Mouse (Mus musculus) CH12.LX (cell line): ENCODE measurements at regions not wholly inside any gene's neighbourhood (a gene's known extent, or its start where the extent isn't known, plus 50 kb on each side); places are given as distances from the start of the nearest gene placed in this dataset.

Experiments used
- DNase-seq: peaks from one replicate; pipeline ENCODE4 v3.0.0-alpha.2; 2013; ENCODE audit errors: extremely low read depth
- H3K27ac ChIP-seq: 2 replicates; pipeline ENCODE4 v1.5.1; 2012; ENCODE audit warnings: low read depth, mild to moderate bottlenecking, control low read depth, moderate library complexity; ENCODE audit not compliant: insufficient read depth
- H3K27me3 ChIP-seq: replicated peaks from 2 replicates; pipeline ENCODE3; 2012; ENCODE audit warnings: inconsistent platforms
- H3K36me3 ChIP-seq, 2 experiments: replicated peaks in 1 of 2; 2 replicates each; pipeline versions ENCODE3 to v1.6.1; 2012; ENCODE audit warnings: inconsistent platforms in 1 of 2, low read length in 1 of 2, mild to moderate bottlenecking in 1 of 2, mixed read lengths in 1 of 2, moderate library complexity in 1 of 2; ENCODE audit not compliant: control insufficient read depth in 1 of 2, insufficient read depth in 1 of 2
- H3K4me1 ChIP-seq, 2 experiments: 2 replicates each; pipeline ENCODE4 v1.6.1; 2012; ENCODE audit warnings: inconsistent platforms in 1 of 2, moderate library complexity in 1 of 2; ENCODE audit not compliant: insufficient read depth in 2 of 2, control insufficient read depth in 1 of 2
- H3K4me2 ChIP-seq: 2 replicates; pipeline ENCODE4 v1.6.1; 2012; ENCODE audit warnings: low read depth, mild to moderate bottlenecking, control low read depth; ENCODE audit not compliant: poor library complexity, insufficient read depth, severe bottlenecking
- H3K4me3 ChIP-seq, 3 experiments: fragments of 150-350 bp in 1 of 3; sonication (generic) in 1 of 3; replicated peaks in 1 of 3; 2 replicates each; pipeline versions ENCODE3 to v1.5.1; 2011 to 2012; ENCODE audit warnings: low read depth in 2 of 3, low read length in 2 of 3, mild to moderate bottlenecking in 2 of 3, moderate library complexity in 2 of 3, control low read depth in 1 of 3, improper control_type of control experiment in 1 of 3, inconsistent platforms in 1 of 3, mixed read lengths in 1 of 3; ENCODE audit not compliant: poor library complexity in 1 of 3
- H3K79me2 ChIP-seq: replicated peaks from 2 replicates; pipeline ENCODE4 v1.6.1; 2012; ENCODE audit warnings: mild to moderate bottlenecking, moderate library complexity; ENCODE audit not compliant: control insufficient read depth, poor library complexity, insufficient read depth, severe bottlenecking; ENCODE audit errors: extremely low read depth
- H3K9ac ChIP-seq: 2 replicates; pipeline ENCODE4 v1.6.1; 2012; ENCODE audit warnings: low read depth, mild to moderate bottlenecking, control low read depth, moderate library complexity; ENCODE audit not compliant: insufficient read depth
- H3K9me3 ChIP-seq: replicated peaks from 2 replicates; pipeline ENCODE3; 2012; ENCODE audit warnings: low read length, inconsistent platforms, mixed read lengths
- BHLHE40 ChIP-seq: IDR thresholded peaks from 2 replicates; pipeline ENCODE4 v1.6.1; 2011; ENCODE audit warnings: mild to moderate bottlenecking, low read depth, low read length, improper control_type of control experiment
- CHD1 ChIP-seq: IDR thresholded peaks from 2 replicates; pipeline ENCODE4 v1.6.1; 2012; ENCODE audit warnings: low read depth, low read length, improper control_type of control experiment, inconsistent platforms
- CHD2 ChIP-seq: IDR thresholded peaks from 2 replicates; pipeline ENCODE4 v1.6.1; 2011; ENCODE audit warnings: low read length, improper control_type of control experiment
- CTCF ChIP-seq, 2 experiments: IDR thresholded peaks in 1 of 2; conservative IDR thresholded peaks in 1 of 2; 2 replicates each; pipeline ENCODE4 v1.5.1; 2011 to 2012; ENCODE audit warnings: low read depth in 2 of 2, low read length in 2 of 2, improper control_type of control experiment in 1 of 2, inconsistent platforms in 1 of 2, mild to moderate bottlenecking in 1 of 2, moderate library complexity in 1 of 2
- ETS1 ChIP-seq: conservative IDR thresholded peaks from 2 replicates; pipeline ENCODE4 v1.6.1; 2012; ENCODE audit warnings: low read depth, mild to moderate bottlenecking, inconsistent platforms, low read length, improper control_type of control experiment, moderate library complexity
- GABPA ChIP-seq: IDR thresholded peaks from 2 replicates; pipeline ENCODE4 v1.6.1; 2012; ENCODE audit warnings: low read depth, low read length, improper control_type of control experiment, inconsistent platforms; ENCODE audit not compliant: insufficient replicate concordance
- IRF4 ChIP-seq: IDR thresholded peaks from 2 replicates; pipeline ENCODE4 v1.6.1; 2014; ENCODE audit warnings: low read depth, mild to moderate bottlenecking, inconsistent platforms, low read length, improper control_type of control experiment
- JUN ChIP-seq: IDR thresholded peaks from 2 replicates; pipeline ENCODE4 v1.6.1; 2011; ENCODE audit warnings: low read depth, mild to moderate bottlenecking, low read length, improper control_type of control experiment, moderate library complexity; ENCODE audit not compliant: insufficient read depth
- KAT2A ChIP-seq: IDR thresholded peaks from 2 replicates; pipeline ENCODE4 v1.6.1; 2012; ENCODE audit warnings: low read length, improper control_type of control experiment, inconsistent platforms; ENCODE audit not compliant: insufficient replicate concordance
- MAFK ChIP-seq: IDR thresholded peaks from 2 replicates; pipeline ENCODE4 v1.6.1; 2011; ENCODE audit warnings: low read length, improper control_type of control experiment; ENCODE audit not compliant: insufficient replicate concordance
- MAX ChIP-seq: IDR thresholded peaks from 2 replicates; pipeline ENCODE4 v1.6.1; 2011; ENCODE audit warnings: low read length, improper control_type of control experiment
- MAZ ChIP-seq: IDR thresholded peaks from 2 replicates; pipeline ENCODE4 v1.6.1; 2012; ENCODE audit warnings: low read depth, mild to moderate bottlenecking, inconsistent platforms, low read length, improper control_type of control experiment, moderate library complexity
- MEF2A ChIP-seq: IDR thresholded peaks from 2 replicates; pipeline ENCODE4 v1.6.1; 2014; ENCODE audit warnings: low read depth, mild to moderate bottlenecking, inconsistent platforms, low read length, improper control_type of control experiment, borderline replicate concordance
- MXI1 ChIP-seq: IDR thresholded peaks from 2 replicates; pipeline ENCODE4 v1.6.1; 2011; ENCODE audit warnings: mild to moderate bottlenecking, low read depth, low read length, improper control_type of control experiment
- MYC ChIP-seq: IDR thresholded peaks from 2 replicates; pipeline ENCODE4 v1.6.1; 2011; ENCODE audit warnings: low read depth, mild to moderate bottlenecking, improper control_type of control experiment, low read length
- NELFE ChIP-seq: IDR thresholded peaks from 2 replicates; pipeline ENCODE4 v1.6.1; 2011; ENCODE audit warnings: low read depth, low read length, improper control_type of control experiment
- PAX5 ChIP-seq: IDR thresholded peaks from 2 replicates; pipeline ENCODE4 v1.6.1; 2012; ENCODE audit warnings: low read length, inconsistent platforms, mixed read lengths
- POLR2A ChIP-seq: IDR thresholded peaks from 2 replicates; pipeline ENCODE4 v1.6.1; 2011; ENCODE audit warnings: low read depth, mild to moderate bottlenecking, improper control_type of control experiment, low read length
- RAD21 ChIP-seq: IDR thresholded peaks from 2 replicates; pipeline ENCODE4 v1.6.1; 2011; ENCODE audit warnings: low read depth, mild to moderate bottlenecking, low read length, improper control_type of control experiment, moderate library complexity
- SIN3A ChIP-seq: IDR thresholded peaks from 2 replicates; pipeline ENCODE4 v1.6.1; 2012; ENCODE audit warnings: low read length, improper control_type of control experiment, inconsistent platforms
- SMC3 ChIP-seq: IDR thresholded peaks from 2 replicates; pipeline ENCODE4 v1.6.1; 2011; ENCODE audit warnings: low read depth, low read length, improper control_type of control experiment
- TBP ChIP-seq: conservative IDR thresholded peaks from 2 replicates; pipeline ENCODE4 v1.6.1; 2011; ENCODE audit warnings: low read depth, low read length, improper control_type of control experiment
- TCF12 ChIP-seq: IDR thresholded peaks from 2 replicates; pipeline ENCODE4 v1.6.1; 2014; ENCODE audit warnings: low read depth, mild to moderate bottlenecking, inconsistent platforms, low read length, improper control_type of control experiment
- UBTF ChIP-seq: IDR thresholded peaks from 2 replicates; pipeline ENCODE4 v1.6.1; 2012; ENCODE audit warnings: low read depth, mild to moderate bottlenecking, inconsistent platforms, low read length, improper control_type of control experiment, moderate library complexity
- USF2 ChIP-seq: conservative IDR thresholded peaks from 2 replicates; pipeline ENCODE4 v1.6.1; 2011; ENCODE audit warnings: low read depth, low read length, improper control_type of control experiment
- ZC3H11A ChIP-seq: IDR thresholded peaks from 2 replicates; pipeline ENCODE4 v1.6.1; 2012; ENCODE audit warnings: low read depth, mild to moderate bottlenecking, inconsistent platforms, low read length, improper control_type of control experiment
- ZKSCAN1 ChIP-seq: IDR thresholded peaks from 2 replicates; pipeline ENCODE4 v1.6.1; 2012; ENCODE audit warnings: low read depth, inconsistent platforms, low read length, improper control_type of control experiment, borderline replicate concordance
- ZNF384 ChIP-seq: IDR thresholded peaks from 2 replicates; pipeline ENCODE4 v1.6.1; 2012; ENCODE audit warnings: low read depth, low read length, improper control_type of control experiment, inconsistent platforms
- dilution Hi-C: fragments of 300-500 bp; cut with MboI; formaldehyde crosslinking; loops from 2 replicates; pipeline ENCODE4 v1.14.3; 2020; ENCODE audit warnings: low sequenced_read_pairs; ENCODE audit not compliant: extremely low pct_unique_long_range_greater_than_20kb, extremely low pct_ligation_motif_present
- in situ Hi-C: fragments of 300-500 bp; cut with MboI; formaldehyde crosslinking; loops from 3 replicates; pipeline ENCODE4 v1.14.3; 2019; ENCODE audit warnings: low sequenced_read_pairs, low pct_ligation_motif_present, low pct_unique_long_range_greater_than_20kb, mixed read lengths

GRCm38 (mm10) chr6:47365651-47366645 lies 87.2 kb upstream of the Cul1 start:
- Histone ChIP-seq H3K9ac (no peak overlapping the region), H3K4me3 (no peak overlapping the region), H3K9me3 (no peaks in the 10 kb centered on the region), H3K4me1 (no peaks in the 10 kb centered on the region), H3K79me2 (no peaks in the 10 kb centered on the region), H3K27ac (no peak overlapping the region), H3K27me3 (no peaks in the 10 kb centered on the region), H3K36me3 (no peaks in the 10 kb centered on the region), H3K4me2 (no peak overlapping the region)
- dilution Hi-C loops = no loop called here
- TF ChIP-seq MXI1 (no peak), NELFE (no peak), IRF4 (no peak), MAFK (no peak), POLR2A (no peak), MYC (no peak), SIN3A (no peak), CTCF (conservative IDR thresholded peaks at IDR 0.05 in 1 of 2, IDR thresholded peaks at IDR 0.05 in 1 of 2; ENCODE audit: low read depth in 2 of 2, low read length in 2 of 2) (no peak), MEF2A (no peak), TCF12 (no peak), PAX5 (no peak), TBP (no peak), USF2 (no peak), UBTF (no peak), GABPA (no peak), ZNF384 (no peak)
- in situ Hi-C loops = no loop called here
- DNase-seq = no peak

GRCm38 (mm10) chr6:47367461-47367860 lies 85.7 kb upstream of the Cul1 start:
- H3K79me2 ChIP-seq = no peaks in the 10 kb centered on the region
- H3K9ac ChIP-seq = no peak overlapping the region
- no peaks in the 10 kb centered on the region for H3K4me1 ChIP-seq
- dilution Hi-C loops (no loop called here), in situ Hi-C loops (no loop called here)
- no peak for DNase-seq
- no peaks in the 10 kb centered on the region for H3K36me3 ChIP-seq
- no peak overlapping the region for H3K4me2 ChIP-seq
- no peak overlapping the region for H3K27ac ChIP-seq
- no peak overlapping the region for H3K4me3 ChIP-seq
- no peaks in the 10 kb centered on the region for H3K9me3 ChIP-seq
- TF ChIP-seq SMC3 (no peak), JUN (no peak), PAX5 (no peak), GABPA (no peak), TBP (no peak), MAZ (no peak), SIN3A (no peak), BHLHE40 (no peak), ETS1 (no peak), MAX (no peak), CHD1 (no peak), MXI1 (no peak), MYC (no peak), MAFK (no peak), CHD2 (no peak), ZKSCAN1 (no peak), RAD21 (no peak), ZC3H11A (no peak), KAT2A (no peak), POLR2A (no peak)
- H3K27me3 ChIP-seq = no peaks in the 10 kb centered on the region
